In genomic region chr5:108286957-108287356, GRCm38 (mm10) we compare ENCODE assay signal across 21 mouse cellular contexts. TPM values are rescaled to one million over a fixed set of nuclear protein-coding genes. Genes with fewer than 3 reads are reported as not detected.
DNase-seq lines count a peak whose midpoint lies in the region; ATAC-seq and TF ChIP-seq lines count a peak whose summit lies in the region.
"Had no signal": no experiment of that assay in that cellular context is flagged by ENCODE, and none has a peak within 500 bp of the region (broad histone marks: within the 10 kb centered on the region; RNA-seq: fewer than 3 reads in every experiment).

No protein-coding gene starts in this region.

- DNase-seq in lung, embryonic 14.5 days = peak; percentile 41
- no peak for DNase-seq in lung, adult 18-20 months
- peak; percentile 49 for DNase-seq in NIH3T3 (ENCODE audit: low read depth)
- DNase-seq in large intestine, adult 2 months (ENCODE audit: low read depth, low spot score) = peak; percentile 47
- DNase-seq in cerebellum, adult 9-11 months = no peak
- DNase-seq in cerebellum, postnatal 10 days = no peak
- DNase-seq: adrenal gland, adult 8-10 months; adrenal gland, postnatal 36 days; cerebellum, adult 18-20 months; cerebellum, postnatal 14 days; embryo, embryonic 11 days; gastrocnemius, adult 2 months; gastrocnemius, postnatal 36 days; heart, adult 2 months had no signal

- WGBS in lung, embryonic 14.5 days = 64% methylated on average over 2 of the region's 2 CpGs
- 17% methylated on average over 2 of the region's 2 CpGs for WGBS in large intestine, adult 2 months

- no peaks in the 10 kb centered on the region for H3K9me3 ChIP-seq in lung, embryonic 14.5 days (ENCODE audit: low read depth, low read length)
- H3K9me3 ChIP-seq: embryonic facial prominence, embryonic 15.5 days; heart, embryonic 12.5 days; hindbrain, embryonic 10.5 days had no signal

- H3K4me1 ChIP-seq in lung, embryonic 14.5 days (ENCODE audit: insufficient read depth) = no peaks in the 10 kb centered on the region
- H3K4me1 ChIP-seq: embryonic facial prominence, embryonic 15.5 days; forebrain, embryonic 10.5 days; heart, embryonic 12.5 days; hindbrain, embryonic 10.5 days had no signal

- no peak overlapping the region for H3K9ac ChIP-seq in lung, embryonic 14.5 days
- H3K9ac ChIP-seq: embryonic facial prominence, embryonic 15.5 days; heart, embryonic 12.5 days; hindbrain, embryonic 14.5 days had no signal

- ATAC-seq in lung, embryonic 14.5 days (ENCODE audit: insufficient read depth) = no peak
- ATAC-seq: forebrain, embryonic 14.5 days had no signal

- no peak overlapping the region for H3K4me3 ChIP-seq in lung, embryonic 14.5 days (ENCODE audit: low read depth, low read length)
- H3K4me3 ChIP-seq: embryonic facial prominence, embryonic 15.5 days; erythroblast, embryonic 14.5 days; forebrain, embryonic 10.5 days; gastrocnemius, adult 2 months; heart, adult 2 months; heart, embryonic 12.5 days; hindbrain, embryonic 10.5 days had no signal

- H3K27me3 ChIP-seq in lung, embryonic 14.5 days (ENCODE audit: insufficient read depth, low read length) = no peaks in the 10 kb centered on the region
- H3K27me3 ChIP-seq: embryonic facial prominence, embryonic 15.5 days; heart, embryonic 12.5 days had no signal

- H3K27ac ChIP-seq in lung, embryonic 14.5 days (ENCODE audit: low read depth) = no peak overlapping the region
- H3K27ac ChIP-seq: embryonic facial prominence, embryonic 15.5 days; forebrain, embryonic 10.5 days; gastrocnemius, adult 2 months; heart, adult 2 months; hindbrain, embryonic 10.5 days; hindbrain, embryonic 14.5 days had no signal

- no peak for TF ChIP-seq CTCF in lung, embryonic 14.5 days (IDR thresholded peaks at IDR 0.05; ENCODE audit: low read depth)

- H3K4me2 ChIP-seq in lung, embryonic 14.5 days = no peak overlapping the region
- H3K4me2 ChIP-seq: embryonic facial prominence, embryonic 15.5 days; heart, embryonic 12.5 days; hindbrain, embryonic 14.5 days had no signal

- H3K36me3 ChIP-seq in lung, embryonic 14.5 days (ENCODE audit: insufficient read depth) = no peaks in the 10 kb centered on the region
- H3K36me3 ChIP-seq: embryonic facial prominence, embryonic 15.5 days; hindbrain, embryonic 10.5 days had no signal

RNA-seq across cellular contexts. Expression of gene Dr1, which starts 18.3 kb away (rescaled TPM):
- polyA plus RNA-seq in lung, embryonic 14.5 days (2014; fragmentation: Nextera tagmentation; extraction: Ambion mirVana) = 44.2 and 46.6 TPM in 2 replicates
- polyA plus RNA-seq in large intestine, adult 2 months (2012; rRNA removed) = 7.9 and 14.0 TPM in 2 replicates

RNA-seq across cellular contexts. Expression of gene Pigg, which starts 25.5 kb away (rescaled TPM):
- 3.4 and 3.5 TPM in 2 replicates for polyA plus RNA-seq in lung, embryonic 14.5 days (2014; fragmentation: Nextera tagmentation; extraction: Ambion mirVana)
- polyA plus RNA-seq in large intestine, adult 2 months (2012; rRNA removed) = 6.0 and 9.3 TPM in 2 replicates

Comparison
In these comparisons a context has a peak if more than half of its experiments do, and no peak if none do; other contexts are left out.
1. DNase-seq: peak in lung, embryonic 14.5 days (single experiment), NIH3T3 (single experiment) and large intestine, adult 2 months (single experiment); none in lung, adult 18-20 months (0 of 2), cerebellum, adult 9-11 months (single experiment) and cerebellum, postnatal 10 days (0 of 2).